Mouse (Mus musculus) hindbrain, embryonic 10.5 days (tissue): ENCODE measurements around the gene Fut2. TPM values are rescaled to one million over a fixed set of nuclear protein-coding genes. Genes with fewer than 3 reads are reported as not detected.

Source experiments
- DNase-seq: peaks from one replicate; pipeline ENCODE4 v3.0.0-alpha.2; 2017; ENCODE audit warnings: low spot score
- H3K27ac ChIP-seq: fragments of 300-500 bp; sonication (generic); 2 replicates; pipeline ENCODE4 v1.5.1; 2016; ENCODE audit warnings: mild to moderate bottlenecking, moderate library complexity
- H3K27me3 ChIP-seq: fragments of 300-500 bp; sonication (generic); 2 replicates; pipeline ENCODE4 v1.6.1; 2016; ENCODE audit warnings: mild to moderate bottlenecking; ENCODE audit not compliant: poor library complexity, insufficient read depth, severe bottlenecking
- H3K36me3 ChIP-seq: fragments of 300-500 bp; sonication (generic); 2 replicates; pipeline ENCODE4 v1.6.1; 2016; ENCODE audit warnings: mild to moderate bottlenecking, moderate library complexity
- H3K4me1 ChIP-seq: fragments of 300-500 bp; sonication (generic); replicated peaks from 2 replicates; pipeline ENCODE4 v1.6.1; 2016; ENCODE audit warnings: mild to moderate bottlenecking
- H3K4me3 ChIP-seq: fragments of 300-500 bp; sonication (generic); 2 replicates; pipeline ENCODE4 v1.5.1; 2016; ENCODE audit warnings: mild to moderate bottlenecking, moderate library complexity
- H3K9me3 ChIP-seq: fragments of 300-500 bp; sonication (generic); 2 replicates; pipeline ENCODE4 v1.6.1; 2016; ENCODE audit warnings: mild to moderate bottlenecking, moderate library complexity
- WGBS: fragments of 180-500 bp; shearing (Covaris S2); methylation state at CpG from one replicate; pipeline ENCODE4 v1.1.7; 2016; 5-methylcytosine and 5-hydroxymethylcytosine counted together
- polyA plus RNA-seq: library from polyadenylated mRNA; unstranded; fragments of >200 nt; fragmentation: Nextera tagmentation; extraction: Ambion mirVana; gene quantifications from 2 replicates; pipeline ENCODE4 v1.2.1, GENCODE M21; 2016

Fut2 gene
- polyA plus RNA-seq, 1 experiment from 2014 or later, result 0.21 TPM

DNA sequence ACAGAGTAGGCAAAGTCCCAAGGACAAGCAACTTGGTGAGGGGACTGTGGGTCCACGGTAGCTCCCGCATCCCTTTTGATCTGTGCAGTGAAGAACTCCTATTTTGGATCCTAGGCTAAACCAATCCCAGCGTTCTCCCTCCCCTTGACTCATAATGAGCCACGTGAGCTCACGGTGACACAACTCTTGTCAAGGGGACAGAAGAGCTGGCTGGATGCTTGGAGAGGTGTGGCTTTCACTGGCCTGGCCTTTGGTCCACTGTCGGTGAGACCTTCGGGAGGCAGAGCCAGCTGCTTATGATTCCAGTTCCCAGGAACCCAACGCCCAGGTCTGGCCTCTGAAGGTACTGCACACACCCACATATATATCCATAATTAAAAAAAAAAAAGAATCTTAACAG, 16.8 kb downstream of the Fut2 start:
- no peaks in the 10 kb centered on the region for H3K9me3 ChIP-seq
- H3K27ac ChIP-seq, result no peak overlapping the region
- H3K27me3 ChIP-seq, result no peaks in the 10 kb centered on the region
- no peak overlapping the region for H3K4me3 ChIP-seq
- DNase-seq, result no peak
- WGBS, result 81% methylated on average over 8 of the region's 8 CpGs
- H3K36me3 ChIP-seq, result no peaks in the 10 kb centered on the region
- H3K4me1 ChIP-seq, result peaks cover 17% of the 10 kb centered on the region

DNA sequence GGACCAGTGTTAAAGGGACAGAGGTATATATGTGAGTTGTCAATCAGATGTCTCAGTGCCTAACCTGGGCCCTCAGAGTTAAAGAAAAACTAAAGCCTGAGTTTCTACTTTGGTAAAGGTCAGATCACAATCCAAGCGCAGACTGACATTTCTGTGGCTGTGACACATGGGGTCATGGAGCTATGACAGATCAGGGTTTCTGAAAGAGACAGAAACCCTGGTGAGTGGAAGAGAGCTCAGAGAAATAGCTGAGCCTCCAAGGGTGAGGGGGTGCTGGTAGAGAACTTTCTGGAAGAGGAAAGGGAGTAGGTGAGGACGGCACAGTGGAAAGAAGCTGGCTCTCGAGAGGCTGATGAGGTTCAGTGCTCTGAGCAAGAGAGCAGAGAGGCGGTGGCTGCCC, 19.5 kb downstream of the Fut2 start:
- H3K27me3 ChIP-seq, result no peaks in the 10 kb centered on the region

DNA sequence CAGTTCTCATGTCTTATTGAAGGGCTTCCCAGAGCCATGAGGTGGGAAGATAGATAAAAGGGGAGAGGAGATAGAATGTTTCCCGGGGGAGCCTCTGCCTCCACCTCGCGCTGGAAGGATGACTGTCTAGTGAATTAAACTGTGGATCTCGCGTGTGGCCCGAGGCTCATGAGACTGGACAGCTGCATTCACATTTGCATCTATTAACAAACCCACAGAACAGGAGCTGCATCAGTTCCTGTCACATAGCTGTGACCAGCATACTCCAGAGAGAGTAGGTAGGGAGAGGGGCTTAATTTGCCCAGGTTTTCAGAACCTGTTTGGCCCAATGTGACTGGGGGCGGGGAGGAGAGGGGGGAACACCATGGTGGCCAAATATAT, 20.6 kb downstream of the Fut2 start:
- H3K36me3 ChIP-seq, result no peaks in the 10 kb centered on the region
- H3K4me1 ChIP-seq, result peaks cover 46% of the 10 kb centered on the region
- DNase-seq, result no peak
- no peak overlapping the region for H3K4me3 ChIP-seq
- peaks cover 8% of the 10 kb centered on the region; the same call in 1 of the 2 replicates for H3K27me3 ChIP-seq
- H3K9me3 ChIP-seq, result no peaks in the 10 kb centered on the region
- WGBS, result 79% methylated on average over 7 of the region's 7 CpGs
- H3K27ac ChIP-seq, result no peak overlapping the region

More for the DNA sequence above, 19.5 kb downstream of the Fut2 start:
- H3K4me1 ChIP-seq, result peaks cover 36% of the 10 kb centered on the region
- WGBS, result 83% methylated on average over 4 of the region's 4 CpGs
- H3K27ac ChIP-seq, result no peak overlapping the region
- H3K36me3 ChIP-seq, result no peaks in the 10 kb centered on the region
- no peaks in the 10 kb centered on the region for H3K9me3 ChIP-seq
- DNase-seq, result no peak
- no peak overlapping the region for H3K4me3 ChIP-seq

DNA sequence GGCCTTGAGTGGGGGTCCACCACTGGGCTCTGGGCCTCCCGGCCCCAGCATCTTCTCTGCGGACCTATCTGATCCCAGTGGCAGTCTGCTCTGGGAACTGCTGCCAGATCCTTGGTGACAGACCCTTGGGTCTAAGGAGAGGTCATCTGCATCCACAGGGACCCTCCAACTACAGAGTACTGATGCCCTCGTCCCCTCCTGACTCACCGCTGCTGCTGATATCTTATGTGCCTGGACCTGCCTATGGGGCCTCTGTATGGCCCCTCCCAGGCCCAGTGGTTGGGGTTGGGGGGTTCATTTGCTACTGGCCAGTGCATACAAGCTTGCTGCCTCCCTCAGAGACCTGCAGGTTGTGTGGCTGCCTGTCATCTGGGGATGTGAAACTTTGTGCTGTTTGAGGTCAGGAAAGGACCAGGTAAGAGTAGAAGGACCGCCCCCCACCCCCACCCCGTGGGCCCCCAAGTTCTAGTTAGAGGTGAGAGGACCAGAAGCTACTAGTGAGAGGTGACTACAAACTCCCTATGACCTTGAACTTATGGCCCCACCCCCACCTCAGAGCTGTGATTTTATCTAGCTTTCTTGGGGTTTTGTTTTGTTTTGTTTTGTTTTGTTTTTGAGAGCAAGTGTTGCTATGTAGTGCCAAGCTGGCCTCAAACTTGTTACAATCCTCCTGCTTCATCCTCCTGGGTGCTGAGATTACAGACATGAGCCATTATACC, 21.2 kb downstream of the Fut2 start:
- Histone ChIP-seq H3K9me3 (no peaks in the 10 kb centered on the region), H3K27me3 (peaks cover 13% of the 10 kb centered on the region; the same call in 1 of the 2 replicates), H3K27ac (peak overlapping the region; percentile 96), H3K36me3 (no peaks in the 10 kb centered on the region), H3K4me3 (peak overlapping the region; percentile 58), H3K4me1 (peaks cover 51% of the 10 kb centered on the region)
- no peak for DNase-seq
- WGBS, result 67% methylated on average over 6 of the region's 6 CpGs

DNA sequence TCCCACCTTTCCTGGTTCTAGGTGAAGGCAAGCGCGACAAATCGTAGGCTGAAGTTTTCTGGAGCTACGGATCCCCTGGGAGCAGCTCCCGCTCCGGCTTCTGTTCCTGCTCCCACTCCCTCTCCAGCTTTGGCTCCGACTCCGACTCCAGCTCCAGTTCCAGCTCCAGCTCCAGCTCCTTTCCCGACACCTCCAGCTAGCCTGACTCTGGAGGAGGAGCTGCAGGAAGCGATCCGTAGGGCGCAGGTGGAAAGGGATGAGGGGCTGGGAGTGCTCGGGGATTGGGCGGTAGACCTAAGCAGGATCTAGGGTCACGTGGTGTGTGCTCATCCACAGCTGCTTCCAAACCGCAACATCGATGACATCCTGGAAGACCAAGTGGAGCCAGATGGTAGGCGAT, 22.0 kb downstream of the Fut2 start:
- peaks cover 57% of the 10 kb centered on the region for H3K4me1 ChIP-seq
- peaks cover 21% of the 10 kb centered on the region; the same call in 1 of the 2 replicates for H3K27me3 ChIP-seq
- H3K9me3 ChIP-seq, result no peaks in the 10 kb centered on the region
- peak; percentile 61 for DNase-seq
- no peaks in the 10 kb centered on the region for H3K36me3 ChIP-seq
- H3K4me3 ChIP-seq, result peak overlapping the region; percentile 58
- WGBS, result 2% methylated on average over 18 of the region's 18 CpGs
- peak overlapping the region; percentile 96 for H3K27ac ChIP-seq

DNA sequence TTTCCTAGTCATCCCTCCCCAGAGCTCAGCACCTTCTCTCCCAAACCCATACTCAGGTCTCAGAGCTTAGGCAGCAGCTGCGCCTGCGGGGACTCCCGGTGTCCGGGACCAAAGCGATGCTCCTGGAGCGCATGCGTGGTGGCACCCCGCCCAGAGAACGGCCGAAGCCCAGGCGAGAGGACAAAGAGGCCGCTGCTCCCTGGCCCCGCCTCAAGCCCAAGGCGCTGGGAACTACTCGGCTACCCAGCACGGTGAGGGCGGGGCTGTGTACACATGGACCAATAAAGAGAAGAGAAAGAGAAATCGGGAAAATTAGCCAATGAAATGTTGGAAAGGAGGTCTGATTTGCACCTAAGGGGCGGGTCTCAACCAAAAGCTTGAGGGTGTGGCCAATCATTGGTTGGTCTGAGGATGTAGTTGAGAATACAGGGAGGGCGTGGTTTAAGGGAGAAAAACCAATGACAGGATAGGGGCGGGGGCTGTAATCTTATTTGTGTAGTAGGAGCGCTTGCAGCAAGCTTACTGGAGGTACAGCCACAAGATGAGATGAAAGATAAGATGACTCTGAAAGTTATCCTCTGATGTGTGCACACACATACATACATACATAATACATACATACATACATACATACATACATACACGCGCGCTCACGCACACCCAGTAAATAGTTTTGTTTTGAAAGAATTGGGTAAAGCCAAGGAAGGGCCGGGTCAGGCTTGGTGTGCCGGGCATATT, 22.6 kb downstream of the Fut2 start:
- Histone ChIP-seq H3K27ac (peak overlapping the region; percentile 96), H3K27me3 (peaks cover 21% of the 10 kb centered on the region; the same call in 1 of the 2 replicates), H3K4me1 (peaks cover 62% of the 10 kb centered on the region), H3K36me3 (no peaks in the 10 kb centered on the region), H3K9me3 (no peaks in the 10 kb centered on the region), H3K4me3 (peak overlapping the region; percentile 58)
- peak; percentile 98 for DNase-seq
- WGBS, result under 1% methylated on average over 28 of the region's 28 CpGs

DNA sequence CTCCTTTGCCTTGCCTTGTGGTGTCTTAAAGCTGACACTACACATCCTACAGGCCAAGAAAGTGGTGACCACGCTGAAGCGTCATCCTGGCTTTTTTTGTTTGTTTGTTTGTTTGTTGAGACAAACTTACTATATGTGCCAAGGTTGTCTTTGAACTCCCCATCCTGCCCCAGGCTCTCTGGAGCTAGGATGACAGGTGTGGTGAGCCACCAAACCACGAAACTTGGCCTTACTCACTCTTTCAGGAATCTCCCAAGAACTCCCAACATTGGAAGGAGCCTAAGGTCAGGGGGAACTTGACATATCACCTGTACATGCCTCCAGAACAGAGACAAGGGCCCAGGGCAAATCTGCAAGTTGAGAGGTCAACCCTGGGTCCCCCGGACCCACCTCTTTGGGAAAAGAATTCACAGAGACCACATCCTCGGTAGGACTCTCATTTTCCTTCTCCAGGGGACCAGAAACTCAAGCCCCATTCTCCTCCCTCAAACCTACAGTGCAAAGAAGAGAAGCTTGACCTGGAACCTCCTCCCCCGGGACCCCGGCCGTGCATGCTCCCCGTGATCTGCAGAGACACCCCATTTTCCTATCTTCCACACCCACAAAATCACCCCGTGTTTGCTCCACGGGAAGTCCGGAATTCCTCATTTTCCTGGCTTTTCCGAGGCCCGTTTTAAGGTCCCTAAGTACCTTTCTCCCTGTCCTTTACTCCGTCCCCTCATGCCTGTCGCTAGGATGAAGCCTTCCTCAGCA, 23.5 kb downstream of the Fut2 start:
- no peak for DNase-seq
- peaks cover 21% of the 10 kb centered on the region; the same call in 1 of the 2 replicates for H3K27me3 ChIP-seq
- 0 out of 2 replicates have a peak, but pooled peaks cover 1% of the 10 kb centered on the region for H3K36me3 ChIP-seq
- H3K9me3 ChIP-seq, result no peaks in the 10 kb centered on the region
- H3K27ac ChIP-seq, result peak overlapping the region; percentile 96
- WGBS, result 40% methylated on average over 16 of the region's 16 CpGs
- H3K4me3 ChIP-seq, result peak overlapping the region; percentile 58
- peaks cover 70% of the 10 kb centered on the region for H3K4me1 ChIP-seq

DNA sequence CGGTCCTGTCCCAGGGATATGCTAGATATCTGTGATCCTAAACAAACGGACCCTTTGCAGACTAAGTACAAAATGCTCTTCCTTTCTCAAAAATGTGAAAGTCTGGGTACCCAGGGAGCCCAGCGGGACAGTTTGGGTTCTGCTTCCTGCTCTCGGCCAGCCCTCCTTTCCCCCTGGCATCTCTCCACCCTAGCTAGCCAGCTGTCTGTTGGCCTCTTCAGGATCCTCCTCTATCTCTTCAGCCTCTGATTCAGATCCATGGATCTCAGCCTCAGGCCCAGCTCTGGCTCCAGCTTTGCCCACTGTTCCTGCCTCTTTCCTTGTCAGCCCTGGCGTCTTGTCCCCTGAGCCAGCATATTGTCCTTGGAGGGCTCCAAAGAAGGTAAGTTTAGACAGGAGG, 24.1 kb downstream of the Fut2 start:
- Histone ChIP-seq H3K27me3 (peaks cover 21% of the 10 kb centered on the region; the same call in 1 of the 2 replicates), H3K4me1 (peaks cover 70% of the 10 kb centered on the region), H3K9me3 (no peaks in the 10 kb centered on the region), H3K36me3 (peaks cover 5% of the 10 kb centered on the region; the same call in 1 of the 2 replicates), H3K4me3 (peak overlapping the region; percentile 58), H3K27ac (peak overlapping the region; percentile 96)
- 83% methylated on average over 5 of the region's 5 CpGs for WGBS
- DNase-seq, result no peak

DNA sequence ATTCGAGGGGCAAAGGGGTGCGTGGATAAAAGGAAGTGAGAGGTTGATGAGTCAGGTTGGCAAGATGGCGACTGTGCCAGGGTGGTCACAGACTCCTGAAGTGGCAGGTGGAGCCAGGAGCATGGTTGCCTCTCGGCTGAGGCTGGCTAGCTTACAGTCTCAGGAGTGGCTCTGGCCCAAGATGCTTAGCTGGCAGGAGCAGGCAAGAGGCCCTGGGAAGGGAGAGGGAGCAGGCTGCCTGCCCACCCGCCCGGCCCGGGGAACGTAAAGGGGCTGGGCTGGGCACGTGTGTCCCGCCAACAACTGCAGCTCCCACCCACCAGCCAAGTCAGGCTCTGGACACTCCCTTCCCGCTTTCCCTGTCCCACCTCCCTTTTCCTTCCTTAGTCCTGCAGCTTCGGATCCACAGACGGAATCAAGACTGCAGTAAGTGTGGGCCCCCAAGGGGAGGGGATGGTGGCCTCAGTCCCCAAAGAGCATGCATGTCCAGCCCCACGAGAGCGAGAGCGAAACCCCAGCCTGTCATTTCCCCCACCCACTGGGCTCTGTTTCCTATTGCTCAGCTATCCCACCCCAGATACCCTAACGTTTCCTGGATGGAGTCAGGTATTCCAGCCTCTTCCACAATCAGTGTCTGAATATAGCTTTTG, 24.7 kb downstream of the Fut2 start:
- H3K4me3 ChIP-seq, result no peak overlapping the region
- no peaks in the 10 kb centered on the region for H3K9me3 ChIP-seq
- H3K27ac ChIP-seq, result peak overlapping the region; percentile 1; the same call in 1 of the 2 replicates
- peaks cover 70% of the 10 kb centered on the region for H3K4me1 ChIP-seq
- WGBS, result 74% methylated on average over 17 of the region's 17 CpGs
- no peak for DNase-seq
- H3K36me3 ChIP-seq, result peaks cover 11% of the 10 kb centered on the region
- H3K27me3 ChIP-seq, result peaks cover 21% of the 10 kb centered on the region; the same call in 1 of the 2 replicates

DNA sequence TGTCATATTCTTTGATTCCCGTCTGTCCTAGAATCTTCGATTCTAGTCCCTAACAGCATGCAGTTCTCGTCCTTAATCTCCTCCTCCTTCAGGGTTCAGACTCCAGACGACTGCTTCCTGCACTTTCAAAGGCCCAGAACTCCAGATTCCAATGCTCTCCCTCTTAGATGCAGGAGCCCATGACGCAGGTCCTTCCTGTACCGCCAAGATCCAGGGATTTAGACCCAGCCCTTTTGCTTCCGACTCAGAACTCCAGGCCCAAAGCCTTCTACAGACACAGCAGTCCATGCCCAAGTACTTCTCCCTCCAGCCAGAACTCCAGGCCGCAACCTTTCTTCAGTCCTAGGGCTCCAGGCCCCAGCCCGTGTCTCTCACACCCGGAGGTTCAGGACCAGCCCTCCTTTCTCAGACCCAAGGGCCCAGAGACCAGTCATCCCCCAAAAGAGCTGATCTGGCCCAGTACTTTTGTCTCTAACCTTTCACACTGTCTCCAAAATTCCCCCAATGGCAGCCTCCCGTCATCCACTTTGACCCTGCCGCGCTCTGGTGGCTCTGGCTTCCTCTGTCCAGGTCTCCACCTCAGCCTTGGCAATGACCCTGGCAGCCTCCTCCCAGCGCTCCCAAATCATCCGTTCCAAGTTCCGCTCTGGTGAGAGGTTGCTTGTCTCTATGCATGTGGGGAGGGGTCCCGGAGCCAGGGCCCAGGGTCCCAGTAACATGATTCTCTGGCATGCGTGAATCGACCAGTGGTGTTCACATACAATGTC, 25.8 kb downstream of the Fut2 start:
- Histone ChIP-seq H3K36me3 (peaks cover 17% of the 10 kb centered on the region), H3K4me1 (peaks cover 66% of the 10 kb centered on the region), H3K27ac (no peak overlapping the region), H3K4me3 (no peak overlapping the region), H3K9me3 (no peaks in the 10 kb centered on the region), H3K27me3 (peaks cover 21% of the 10 kb centered on the region; the same call in 1 of the 2 replicates)
- 73% methylated on average over 19 of the region's 19 CpGs for WGBS
- DNase-seq, result no peak

DNA sequence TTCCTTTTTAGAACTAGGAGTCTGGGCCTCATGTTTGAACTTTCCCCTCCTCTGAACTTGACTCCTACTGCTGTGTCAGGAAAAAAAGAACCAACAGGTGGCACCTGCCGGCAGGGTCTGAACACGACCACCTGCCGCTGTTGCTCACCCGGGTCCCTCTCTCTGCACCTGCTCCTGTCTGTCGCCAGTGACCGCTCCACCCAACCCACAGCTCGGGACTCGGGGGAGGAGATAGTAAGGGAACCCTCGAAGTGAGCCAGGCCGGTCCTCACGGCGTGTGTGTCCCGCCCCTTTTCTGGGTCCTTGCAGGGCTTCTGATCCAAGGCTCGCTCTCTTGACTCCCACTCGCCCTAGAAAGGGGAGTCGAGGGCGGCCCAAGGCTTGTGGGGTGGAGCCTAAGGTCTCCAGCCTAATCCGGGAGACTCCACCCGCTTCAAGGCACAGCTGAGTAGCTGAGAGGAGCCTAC, 26.6 kb downstream of the Fut2 start, which contains the start of gene Mamstr:
TSS of gene Mamstr (plus strand) at position 417 of the 467 bp plus-strand sequence.
- Histone ChIP-seq H3K36me3 (peaks cover 17% of the 10 kb centered on the region), H3K27me3 (peaks cover 21% of the 10 kb centered on the region; the same call in 1 of the 2 replicates), H3K9me3 (no peaks in the 10 kb centered on the region), H3K4me1 (peaks cover 60% of the 10 kb centered on the region), H3K4me3 (peak within 1 kb of the TSS; percentile 3; the same call in 1 of the 2 replicates), H3K27ac (no peak within 1 kb of the TSS)
- WGBS, result 21% methylated on average over 19 of the region's 19 CpGs
- no peak for DNase-seq
